Mouse (Mus musculus) cerebellum, adult 2 months (tissue): ENCODE measurements at regions not wholly inside any gene's neighbourhood (a gene's known extent, or its start where the extent isn't known, plus 50 kb on each side); places are given as distances from the start of the nearest gene placed in this dataset.

Experiments used
- CTCF ChIP-seq: fragments of 200-500 bp; IDR thresholded peaks from 2 replicates; pipeline ENCODE4 v1.5.1; 2011; ENCODE audit warnings: low read depth, mild to moderate bottlenecking, control low read depth, low read length, moderate library complexity, borderline replicate concordance; ENCODE audit not compliant: insufficient read depth
- POLR2A ChIP-seq: fragments of 200-500 bp; IDR thresholded peaks from 2 replicates; pipeline ENCODE4 v1.6.1; 2011; ENCODE audit warnings: low read length, control low read depth, borderline replicate concordance; ENCODE audit not compliant: insufficient read depth

- TF ChIP-seq CTCF: no peak
- no peak for TF ChIP-seq POLR2A
These were observed 1857.0 kb upstream of the Sel1l start for GRCm38 (mm10) chr12:93705956-93706355.
